Mouse (Mus musculus): ENCODE data around the gene Il17d. TPM values are rescaled to one million over a fixed set of nuclear protein-coding genes. Genes with fewer than 3 reads are reported as not detected.

The Il17d gene
- total and polyA plus RNA-seq, 3 experiments = 0.54 to 2.2 TPM; not detected in 1

GRCm38 (mm10) chr14:57555471-57556070, 31.0 kb downstream of the Il17d start:
- Histone ChIP-seq H3K27me3 (ENCODE audit: control insufficient read depth in 1 of 2, insufficient read depth in 2 of 2, low read length in 2 of 2) (no peaks in the 10 kb centered on the region), H3K4me1 (ENCODE audit: control insufficient read depth in 1 of 2, insufficient read depth in 2 of 2, low read length in 2 of 2) (no peaks in the 10 kb centered on the region), H3K27ac (ENCODE audit: control insufficient read depth, low read depth, low read length) (no peak overlapping the region), H3K79me2 (ENCODE audit: control insufficient read depth, insufficient read depth, low read length, poor library complexity) (no peaks in the 10 kb centered on the region), H3K9ac (ENCODE audit: control insufficient read depth, low read depth, low read length, poor library complexity, severe bottlenecking) (no peak overlapping the region), H3K4me3 (ENCODE audit: control insufficient read depth in 1 of 2, insufficient read depth in 1 of 2, low read depth in 2 of 2, low read length in 2 of 2) (no peak overlapping the region), H3K36me3 (ENCODE audit: control insufficient read depth in 1 of 2, insufficient read depth in 2 of 2, low read length in 2 of 2) (peaks cover 0 to 5% of the 10 kb centered on the region in 2 experiments; a peak in 2 of 4 replicates), H3K9me3 (replicated peaks; ENCODE audit: insufficient read depth, low read length) (no peaks in the 10 kb centered on the region)
- DNase-seq (ENCODE audit: low read depth, low spot score) = no peak
- TF ChIP-seq MAX (IDR thresholded peaks at IDR 0.05; ENCODE audit: low read length) = no peak
- TF ChIP-seq BHLHE40 (IDR thresholded peaks at IDR 0.05; ENCODE audit: borderline replicate concordance, low read depth, low read length) = no peak

DNA sequence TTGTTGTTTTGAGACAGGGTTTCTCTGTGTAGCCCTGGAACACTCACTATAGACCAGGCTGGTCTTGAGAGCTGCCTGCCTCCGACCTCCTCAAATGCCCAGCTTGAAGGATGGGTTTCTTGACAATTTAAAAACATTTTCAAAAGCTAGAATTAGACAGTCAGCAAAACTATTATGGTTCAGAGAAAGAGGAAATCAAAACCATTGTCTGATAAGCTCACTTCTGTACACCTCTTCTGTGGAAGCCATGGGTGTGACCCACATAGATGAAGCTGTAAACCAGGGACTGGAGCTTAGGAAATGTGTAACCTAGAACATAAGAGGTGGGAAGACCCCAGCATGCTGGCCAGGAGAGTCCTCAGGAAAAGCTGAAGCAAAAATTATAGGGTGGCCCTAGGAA, 32.3 kb downstream of the Il17d start:
- no peak overlapping the region for H3K4me3 ChIP-seq (ENCODE audit: control insufficient read depth in 1 of 2, insufficient read depth in 1 of 2, low read depth in 2 of 2, low read length in 2 of 2)
- H3K9me3 ChIP-seq (replicated peaks; ENCODE audit: insufficient read depth, low read length) = no peaks in the 10 kb centered on the region
- peak; percentile 42 for DNase-seq (ENCODE audit: low read depth, low spot score)
- H3K4me1 ChIP-seq (ENCODE audit: control insufficient read depth in 1 of 2, insufficient read depth in 2 of 2, low read length in 2 of 2) = no peaks in the 10 kb centered on the region
- no peaks in the 10 kb centered on the region for H3K27me3 ChIP-seq (ENCODE audit: control insufficient read depth in 1 of 2, insufficient read depth in 2 of 2, low read length in 2 of 2)
- H3K9ac ChIP-seq (ENCODE audit: control insufficient read depth, low read depth, low read length, poor library complexity, severe bottlenecking) = no peak overlapping the region
- TF ChIP-seq POLR2AphosphoS5 (IDR thresholded peaks at IDR 0.05; ENCODE audit: borderline replicate concordance, low read depth, low read length) (no peak), MAFK (IDR thresholded peaks at IDR 0.05; ENCODE audit: borderline replicate concordance, low read depth, low read length) (peak; percentile 70; the same call in 1 of the 2 replicates), POLR2AphosphoS2 (IDR thresholded peaks at IDR 0.05; ENCODE audit: low read length) (no peak), POLR2A (IDR thresholded peaks at IDR 0.05; ENCODE audit: control insufficient read depth in 1 of 2, insufficient read depth in 1 of 2, low read depth in 1 of 2, low read length in 2 of 2, poor library complexity in 1 of 2) (no peak), TCF12 (IDR thresholded peaks at IDR 0.05; ENCODE audit: low read depth, low read length) (no peak), JUND (IDR thresholded peaks at IDR 0.05; ENCODE audit: low read depth, low read length) (no peak), NRF1 (IDR thresholded peaks at IDR 0.05; ENCODE audit: insufficient read depth, low read depth, low read length, poor library complexity, severe bottlenecking) (no peak), RCOR1 (IDR thresholded peaks at IDR 0.05; ENCODE audit: low read depth, low read length) (peak; percentile 39; the same call in 1 of the 2 replicates), EP300 (IDR thresholded peaks at IDR 0.05; ENCODE audit: low read depth in 1 of 2, low read length in 2 of 2) (peak in 1 of 2 experiments; percentile 22; a peak in 1 of 4 replicates), TAL1 (IDR thresholded peaks at IDR 0.05; ENCODE audit: low read length) (no peak), GATA1 (IDR thresholded peaks at IDR 0.05; ENCODE audit: low read depth, low read length) (peak; percentile 53; the same call in 1 of the 2 replicates), ZMIZ1 (IDR thresholded peaks at IDR 0.05; ENCODE audit: low read depth, low read length) (no peak)
- H3K27ac ChIP-seq (ENCODE audit: control insufficient read depth, low read depth, low read length) = no peak overlapping the region
- no peaks in the 10 kb centered on the region for H3K79me2 ChIP-seq (ENCODE audit: control insufficient read depth, insufficient read depth, low read length, poor library complexity)
- H3K36me3 ChIP-seq (ENCODE audit: control insufficient read depth in 1 of 2, insufficient read depth in 2 of 2, low read length in 2 of 2) = peaks cover 0 to 5% of the 10 kb centered on the region in 2 experiments; a peak in 2 of 4 replicates

- Histone ChIP-seq H3K27me3 (ENCODE audit: control insufficient read depth in 1 of 2, insufficient read depth in 2 of 2, low read length in 2 of 2) (no peaks in the 10 kb centered on the region), H3K36me3 (ENCODE audit: control insufficient read depth in 1 of 2, insufficient read depth in 2 of 2, low read length in 2 of 2) (no peaks in the 10 kb centered on the region; a peak in 2 of 4 replicates), H3K4me3 (ENCODE audit: control insufficient read depth in 1 of 2, insufficient read depth in 1 of 2, low read depth in 2 of 2, low read length in 2 of 2) (no peak overlapping the region), H3K4me1 (ENCODE audit: control insufficient read depth in 1 of 2, insufficient read depth in 2 of 2, low read length in 2 of 2) (peaks cover 2 to 3% of the 10 kb centered on the region in 2 experiments; a peak in 1 of 4 replicates), H3K79me2 (ENCODE audit: control insufficient read depth, insufficient read depth, low read length, poor library complexity) (no peaks in the 10 kb centered on the region), H3K9ac (ENCODE audit: control insufficient read depth, low read depth, low read length, poor library complexity, severe bottlenecking) (no peak overlapping the region), H3K27ac (ENCODE audit: control insufficient read depth, low read depth, low read length) (no peak overlapping the region), H3K9me3 (replicated peaks; ENCODE audit: insufficient read depth, low read length) (no peaks in the 10 kb centered on the region)
- TF ChIP-seq RCOR1 (IDR thresholded peaks at IDR 0.05; ENCODE audit: low read depth, low read length) = no peak
- DNase-seq (ENCODE audit: low read depth, low spot score) = no peak
These were observed 41.0 kb downstream of the Il17d start for GRCm38 (mm10) chr14:57565626-57566025.
